Mouse (Mus musculus) neural tube, embryonic 15.5 days (tissue): Measurements from ENCODE around the gene Ooep. TPM values are rescaled to one million over a fixed set of nuclear protein-coding genes. Genes with fewer than 3 reads are reported as not detected.
"Not testable (repeated sequence)": the region's sequence is repeated elsewhere in the genome, so short reads cannot be mapped to it uniquely, and the experiment has no call there.

ENCODE experiments used
- ATAC-seq: fragments of 200-750 bp; cut with Nextera tagmentation; 2 replicates; pipeline ENCODE4 v1.8.0; 2017; ENCODE audit warnings: mild to moderate bottlenecking, moderate TSS enrichment, moderate library complexity; ENCODE audit not compliant: low FRiP score
- H3K27ac ChIP-seq: fragments of 300-500 bp; sonication (generic); replicated peaks from 2 replicates; pipeline ENCODE4 v1.5.1; 2015; ENCODE audit warnings: mild to moderate bottlenecking, inconsistent platforms
- H3K27me3 ChIP-seq: fragments of 300-500 bp; sonication (generic); replicated peaks from 2 replicates; pipeline ENCODE4 v1.6.1; 2015; ENCODE audit warnings: inconsistent platforms
- H3K36me3 ChIP-seq: fragments of 300-500 bp; sonication (generic); 2 replicates; pipeline ENCODE4 v1.6.1; 2015; ENCODE audit warnings: inconsistent platforms
- H3K4me1 ChIP-seq: fragments of 300-500 bp; sonication (generic); 2 replicates; pipeline ENCODE4 v1.6.1; 2015; ENCODE audit warnings: inconsistent platforms
- H3K4me2 ChIP-seq: fragments of 300-500 bp; sonication (generic); 2 replicates; pipeline ENCODE4 v1.6.1; 2015; ENCODE audit warnings: inconsistent platforms, mild to moderate bottlenecking, moderate library complexity
- H3K4me3 ChIP-seq: fragments of 300-500 bp; sonication (generic); replicated peaks from 2 replicates; pipeline ENCODE4 v1.5.1; 2015; ENCODE audit warnings: mild to moderate bottlenecking, inconsistent platforms
- H3K9ac ChIP-seq: fragments of 300-500 bp; sonication (generic); replicated peaks from 2 replicates; pipeline ENCODE4 v1.6.1; 2015; ENCODE audit warnings: mild to moderate bottlenecking, inconsistent platforms
- H3K9me3 ChIP-seq: fragments of 300-500 bp; sonication (generic); replicated peaks from 2 replicates; pipeline ENCODE4 v1.6.1; 2016; ENCODE audit warnings: inconsistent platforms
- WGBS: fragments of 180-500 bp; shearing (Covaris S2); methylation state at CpG from one replicate; pipeline ENCODE4 v1.1.7; 2015; ENCODE audit warnings: mixed read lengths; 5-methylcytosine and 5-hydroxymethylcytosine counted together
- polyA plus RNA-seq: library from polyadenylated mRNA; unstranded; fragments of >200 nt; fragmentation: Nextera tagmentation; extraction: Ambion mirVana; gene quantifications from 2 replicates; pipeline ENCODE4 v1.2.1, GENCODE M21; 2015

The Ooep gene
- polyA plus RNA-seq, 1 experiment from 2014 or later: 4.4 TPM

GRCm38 (mm10) chr9:78364701-78365100 is 13.8 kb downstream of the Ooep start:
- Histone ChIP-seq H3K36me3 (no peaks in the 10 kb centered on the region), H3K4me1 (no peaks in the 10 kb centered on the region), H3K4me3 (no peak overlapping the region), H3K27me3 (no peaks in the 10 kb centered on the region), H3K27ac (no peak overlapping the region), H3K9ac (no peak overlapping the region), H3K4me2 (no peak overlapping the region), H3K9me3 (no peaks in the 10 kb centered on the region)
- ATAC-seq: no peak
- 90% methylated on average over 6 of the region's 6 CpGs for WGBS

- Histone ChIP-seq H3K4me3 (no peak overlapping the region), H3K9me3 (no peaks in the 10 kb centered on the region), H3K27me3 (no peaks in the 10 kb centered on the region), H3K4me2 (no peak overlapping the region), H3K4me1 (no peaks in the 10 kb centered on the region), H3K36me3 (no peaks in the 10 kb centered on the region), H3K9ac (no peak overlapping the region), H3K27ac (no peak overlapping the region)
- 78% methylated on average over 6 of the region's 6 CpGs for WGBS
- ATAC-seq: no peak
Measured at GRCm38 (mm10) chr9:78363374-78363773, 15.2 kb downstream of the Ooep start.

- no peak for ATAC-seq
- H3K9me3 ChIP-seq: no peaks in the 10 kb centered on the region
Measured at GRCm38 (mm10) chr9:78360484-78360872, 18.0 kb downstream of the Ooep start.

GRCm38 (mm10) chr9:78359750-78360483 is 18.6 kb downstream of the Ooep start:
- Histone ChIP-seq H3K27ac (no peak overlapping the region), H3K9me3 (no peaks in the 10 kb centered on the region)

More at GRCm38 (mm10) chr9:78360484-78360872, 18.0 kb downstream of the Ooep start:
- Histone ChIP-seq H3K4me1 (no peaks in the 10 kb centered on the region), H3K27ac (no peak overlapping the region), H3K27me3 (no peaks in the 10 kb centered on the region), H3K36me3 (no peaks in the 10 kb centered on the region), H3K9ac (no peak overlapping the region), H3K4me2 (no peak overlapping the region), H3K4me3 (no peak overlapping the region)
- 49% methylated on average over 2 of the region's 2 CpGs for WGBS

GRCm38 (mm10) chr9:78358053-78358452 is 20.5 kb downstream of the Ooep start:
- no peak for ATAC-seq
- H3K27ac ChIP-seq: no peak overlapping the region
- no peak overlapping the region for H3K4me2 ChIP-seq
- WGBS: 14% methylated on average over 9 of the region's 9 CpGs
- no peaks in the 10 kb centered on the region for H3K27me3 ChIP-seq
- no peak overlapping the region for H3K9ac ChIP-seq
- no peaks in the 10 kb centered on the region for H3K9me3 ChIP-seq
- no peaks in the 10 kb centered on the region for H3K36me3 ChIP-seq
- no peaks in the 10 kb centered on the region for H3K4me1 ChIP-seq
- H3K4me3 ChIP-seq: no peak overlapping the region

More at GRCm38 (mm10) chr9:78359750-78360483, 18.6 kb downstream of the Ooep start:
- Histone ChIP-seq H3K4me2 (no peak overlapping the region), H3K9ac (no peak overlapping the region), H3K27me3 (no peaks in the 10 kb centered on the region), H3K4me3 (no peak overlapping the region), H3K36me3 (no peaks in the 10 kb centered on the region), H3K4me1 (no peaks in the 10 kb centered on the region)
- WGBS: 88% methylated on average over 6 of the region's 6 CpGs
- ATAC-seq: no peak

- Histone ChIP-seq H3K4me2 (no peak within 1 kb of the TSS), H3K9me3 (no peaks in the 10 kb centered on the region), H3K27ac (no peak within 1 kb of the TSS), H3K9ac (no peak within 1 kb of the TSS), H3K27me3 (no peaks in the 10 kb centered on the region), H3K36me3 (no peaks in the 10 kb centered on the region), H3K4me3 (no peak within 1 kb of the TSS), H3K4me1 (no peaks in the 10 kb centered on the region)
- no peak for ATAC-seq
- WGBS: 94% methylated on average over 8 of the region's 8 CpGs
Measured at GRCm38 (mm10) chr9:78355611-78356010, 22.9 kb downstream of the Ooep start, which contains the start of gene Gsta2. Gene Gsta2, minus strand, starts transcription at chr9:78355788.

- 79% methylated on average over 11 of the region's 11 CpGs for WGBS
- Histone ChIP-seq H3K4me3 (no peak overlapping the region), H3K4me2 (no peak overlapping the region), H3K9me3 (no peaks in the 10 kb centered on the region), H3K27ac (no peak overlapping the region), H3K27me3 (no peaks in the 10 kb centered on the region), H3K9ac (no peak overlapping the region), H3K4me1 (no peaks in the 10 kb centered on the region), H3K36me3 (no peaks in the 10 kb centered on the region)
- ATAC-seq: no peak
Measured at GRCm38 (mm10) chr9:78354665-78355578, 23.6 kb downstream of the Ooep start.

- no peaks in the 10 kb centered on the region for H3K36me3 ChIP-seq
- H3K4me3 ChIP-seq: no peak overlapping the region
- no peak for ATAC-seq
- no peak overlapping the region for H3K4me2 ChIP-seq
- H3K27me3 ChIP-seq: no peaks in the 10 kb centered on the region
- H3K27ac ChIP-seq: no peak overlapping the region
- H3K9me3 ChIP-seq: no peaks in the 10 kb centered on the region
- H3K4me1 ChIP-seq: no peaks in the 10 kb centered on the region
- H3K9ac ChIP-seq: no peak overlapping the region
- 86% methylated on average over 6 of the region's 6 CpGs for WGBS
Measured at GRCm38 (mm10) chr9:78351504-78352220, 26.9 kb downstream of the Ooep start.

- H3K27ac ChIP-seq, H3K9ac ChIP-seq, H3K4me1 ChIP-seq, ATAC-seq, H3K36me3 ChIP-seq, H3K4me2 ChIP-seq, H3K4me3 ChIP-seq, H3K27me3 ChIP-seq, H3K9me3 ChIP-seq: not testable (repeated sequence)
Measured at GRCm38 (mm10) chr9:78350007-78350406, 28.5 kb downstream of the Ooep start.

GRCm38 (mm10) chr9:78349141-78349540 is 29.4 kb downstream of the Ooep start:
- not testable (repeated sequence) for H3K36me3 ChIP-seq, H3K4me2 ChIP-seq, H3K27ac ChIP-seq, H3K4me1 ChIP-seq, H3K9me3 ChIP-seq, H3K4me3 ChIP-seq, ATAC-seq, H3K9ac ChIP-seq, H3K27me3 ChIP-seq
- WGBS: 79% methylated on average over 3 of the region's 3 CpGs

GRCm38 (mm10) chr9:78348206-78349004 is 30.1 kb downstream of the Ooep start:
- not testable (repeated sequence) for H3K4me2 ChIP-seq, H3K4me3 ChIP-seq, H3K36me3 ChIP-seq, H3K9ac ChIP-seq, H3K9me3 ChIP-seq, H3K4me1 ChIP-seq, ATAC-seq, H3K27ac ChIP-seq, H3K27me3 ChIP-seq
- 70% methylated on average over 6 of the region's 6 CpGs for WGBS
